Mouse (Mus musculus) thymus, postnatal 14 days (tissue): Measurements from ENCODE around the gene Gm5591.
"Not testable (repeated sequence)": the region's sequence is repeated elsewhere in the genome, so short reads cannot be mapped to it uniquely, and the experiment has no call there.

ENCODE experiments used
- DNase-seq: peaks from one replicate; pipeline ENCODE4 v3.0.0; 2021

Gene Gm5591

GRCm38 (mm10) chr7:38528093-38528492, at the start of gene Gm5591:
TSS of gene Gm5591 (minus strand) at chr7:38528193.
- not testable (repeated sequence) for DNase-seq

- DNase-seq = not testable (repeated sequence)
These were observed 39.5 kb downstream of the Gm5591 start for GRCm38 (mm10) chr7:38488468-38488867.
